Mouse (Mus musculus) A20 (cell line): Measurements from ENCODE around the gene Arhgap4.

Experiments
- DNase-seq: peaks from one replicate; pipeline ENCODE4 v3.0.0-alpha.2; 2011; ENCODE audit warnings: low read depth, low spot score

Gene Arhgap4

DNA sequence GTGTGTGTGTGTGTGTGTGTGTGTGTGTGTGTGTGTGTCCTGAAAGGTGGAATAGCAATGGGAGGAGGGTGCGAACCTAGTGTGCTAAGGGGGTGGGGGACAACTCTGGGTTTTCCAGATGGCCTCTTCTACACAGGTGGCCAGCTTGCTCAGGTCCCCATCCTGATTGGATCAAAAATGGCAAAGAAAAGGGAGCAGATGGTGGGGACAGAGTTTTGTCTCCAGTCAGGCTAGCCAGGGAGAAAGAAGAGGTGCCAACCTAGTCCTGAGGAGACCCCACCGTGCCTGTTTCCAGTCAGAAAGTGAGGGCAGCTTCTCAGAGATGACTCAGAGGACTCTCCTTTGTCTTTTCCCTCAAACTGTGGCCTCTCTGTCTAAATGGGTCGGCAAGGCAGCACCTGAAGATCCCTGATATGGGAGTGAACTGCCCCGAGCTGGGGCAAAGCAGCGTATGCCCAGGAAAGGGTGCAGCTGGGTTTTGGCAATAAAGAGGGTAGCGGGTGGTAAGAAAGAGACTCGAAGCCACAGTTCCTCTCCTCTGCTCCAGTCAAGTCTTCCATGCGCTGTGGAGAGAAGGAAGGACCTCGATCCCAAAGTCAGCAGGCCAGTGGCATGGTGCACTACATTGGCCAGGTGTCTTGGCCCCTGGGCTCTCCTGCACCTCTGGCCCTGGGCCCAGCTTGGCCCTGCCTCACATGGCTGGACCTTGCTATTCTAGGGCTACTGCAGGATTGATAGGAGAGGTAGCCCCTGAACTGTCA lies 67.2 kb downstream of the Arhgap4 start:
- DNase-seq, result no peak
